Mouse (Mus musculus) spleen, adult 18-20 months (tissue): ENCODE results near the gene Umodl1.
A peak's percentile ranks its signal among the peaks of the same experiment; 100 is the strongest.

Experiments
- DNase-seq, 2 experiments: peaks; one replicate each; pipeline ENCODE4 v3.0.0; 2022; ENCODE audit warnings: mixed read lengths in 2 of 2

Umodl1 gene

GRCm38 (mm10) chr17:31039626-31040025, 85.2 kb downstream of the Umodl1 start:
- peak; percentile 30 to 36 for DNase-seq

- peak in 1 of 2 experiments; percentile 5 for DNase-seq
Observed at GRCm38 (mm10) chr17:31040421-31040820, 86.0 kb downstream of the Umodl1 start.

- DNase-seq = no peak
Observed at GRCm38 (mm10) chr17:31042751-31043150, 88.3 kb downstream of the Umodl1 start.

GRCm38 (mm10) chr17:31057151-31057890, 102.9 kb downstream of the Umodl1 start, which contains the start of gene Abcg1:
TSS of gene Abcg1 (plus strand) at chr17:31057675.
- DNase-seq = peak; percentile 67 to 82

GRCm38 (mm10) chr17:31057891-31058744, 103.7 kb downstream of the Umodl1 start:
- peak in 1 of 2 experiments; percentile 40 for DNase-seq

GRCm38 (mm10) chr17:31058745-31059085, 104.3 kb downstream of the Umodl1 start:
- DNase-seq = peak; percentile 64 to 68

- DNase-seq = no peak
Observed at GRCm38 (mm10) chr17:31060196-31060587, 105.8 kb downstream of the Umodl1 start.
